Mouse (Mus musculus) hindbrain, embryonic 16.5 days (tissue): ENCODE data around the gene Rab40c. TPM values are rescaled to one million over a fixed set of nuclear protein-coding genes. Genes with fewer than 3 reads are reported as not detected.

Experiments used
- ATAC-seq: fragments of 200-750 bp; cut with Nextera tagmentation; 2 replicates; pipeline ENCODE4 v1.8.0; 2017; ENCODE audit warnings: moderate TSS enrichment, moderate library complexity
- H3K27ac ChIP-seq: fragments of 300-500 bp; sonication (generic); 2 replicates; pipeline ENCODE4 v1.5.1; 2014; ENCODE audit warnings: low read depth, mild to moderate bottlenecking, control low read depth, low read length, moderate library complexity
- H3K27me3 ChIP-seq: fragments of 300-500 bp; sonication (generic); replicated peaks from 2 replicates; pipeline ENCODE4 v1.6.1; 2014; ENCODE audit warnings: low read length; ENCODE audit not compliant: control insufficient read depth, insufficient read depth
- H3K36me3 ChIP-seq: fragments of 300-500 bp; sonication (generic); 2 replicates; pipeline ENCODE4 v1.6.1; 2014; ENCODE audit warnings: mild to moderate bottlenecking, low read length, moderate library complexity, mixed read lengths; ENCODE audit not compliant: control insufficient read depth, insufficient read depth
- H3K4me1 ChIP-seq: fragments of 300-500 bp; sonication (generic); 2 replicates; pipeline ENCODE4 v1.6.1; 2014; ENCODE audit warnings: low read depth, low read length; ENCODE audit not compliant: control insufficient read depth, insufficient read depth
- H3K4me2 ChIP-seq: fragments of 300-500 bp; sonication (generic); 2 replicates; pipeline ENCODE4 v1.6.1; 2014; ENCODE audit warnings: mild to moderate bottlenecking, low read length, control low read depth, moderate library complexity
- H3K4me3 ChIP-seq: fragments of 300-500 bp; sonication (generic); 2 replicates; pipeline ENCODE4 v1.5.1; 2014; ENCODE audit warnings: mild to moderate bottlenecking, low read length, control low read depth, moderate library complexity
- H3K9ac ChIP-seq: fragments of 300-500 bp; sonication (generic); 2 replicates; pipeline ENCODE4 v1.6.1; 2014; ENCODE audit warnings: low read depth, mild to moderate bottlenecking, control low read depth, low read length, moderate library complexity
- H3K9me3 ChIP-seq: fragments of 300-500 bp; sonication (generic); 2 replicates; pipeline ENCODE4 v1.6.1; 2014; ENCODE audit warnings: mild to moderate bottlenecking, low read length, moderate library complexity; ENCODE audit not compliant: control insufficient read depth
- WGBS: fragments of 180-500 bp; shearing (Covaris S2); extraction: QIAGEN DNeasy Blood & Tissue Kit; methylation state at CpG from one replicate; pipeline ENCODE4 v1.1.7; 2014; 5-methylcytosine and 5-hydroxymethylcytosine counted together
- polyA plus RNA-seq: library from polyadenylated mRNA; unstranded; fragments of >200 nt; fragmentation: Nextera tagmentation; extraction: Ambion mirVana; gene quantifications from 2 replicates; pipeline ENCODE4 v1.2.1, GENCODE M21; 2015

The Rab40c gene
- polyA plus RNA-seq, 1 experiment from 2014 or later = 49.5 TPM

- Histone ChIP-seq H3K27me3 (no peaks in the 10 kb centered on the region), H3K27ac (peak within 1 kb of the TSS; percentile 86), H3K9ac (peak within 1 kb of the TSS; percentile 77), H3K9me3 (no peaks in the 10 kb centered on the region), H3K4me2 (peak within 1 kb of the TSS; percentile 92), H3K4me1 (peaks cover 18% of the 10 kb centered on the region), H3K36me3 (no peaks in the 10 kb centered on the region), H3K4me3 (peak within 1 kb of the TSS; percentile 73)
- peak; percentile 96 for ATAC-seq
- WGBS = 4% methylated on average over 65 of the region's 65 CpGs
Measured at GRCm38 (mm10) chr17:25860832-25861703, 58.5 kb downstream of the Rab40c start, which contains the start of gene Wdr90. TSS of gene Wdr90 (minus strand) at chr17:25861501.

GRCm38 (mm10) chr17:25860229-25860628 is 59.3 kb downstream of the Rab40c start:
- Histone ChIP-seq H3K4me2 (no peak overlapping the region; the same call in 1 of the 2 replicates), H3K4me1 (peaks cover 18% of the 10 kb centered on the region), H3K9me3 (no peaks in the 10 kb centered on the region), H3K27me3 (no peaks in the 10 kb centered on the region), H3K9ac (no peak overlapping the region), H3K4me3 (no peak overlapping the region), H3K36me3 (peaks cover 3% of the 10 kb centered on the region; the same call in 1 of the 2 replicates), H3K27ac (no peak overlapping the region)
- 94% methylated on average over 6 of the region's 6 CpGs for WGBS
- no peak for ATAC-seq

- ATAC-seq = peak; percentile 95
- peaks cover 15% of the 10 kb centered on the region for H3K4me1 ChIP-seq
- no peaks in the 10 kb centered on the region for H3K9me3 ChIP-seq
- WGBS = 1% methylated on average over 21 of the region's 21 CpGs
- H3K4me2 ChIP-seq = peak within 1 kb of the TSS; percentile 95
- H3K36me3 ChIP-seq = peaks cover 36% of the 10 kb centered on the region
- peak within 1 kb of the TSS; percentile 87 for H3K9ac ChIP-seq
- peak within 1 kb of the TSS; percentile 87 for H3K4me3 ChIP-seq
- peak within 1 kb of the TSS; percentile 78 for H3K27ac ChIP-seq
- H3K27me3 ChIP-seq = no peaks in the 10 kb centered on the region
Measured at GRCm38 (mm10) chr17:25844396-25844901, 75.1 kb downstream of the Rab40c start, which contains the start of gene Rhot2. TSS of gene Rhot2 (minus strand) at chr17:25844851.

- peak overlapping the region; percentile 78 for H3K27ac ChIP-seq
- 3% methylated on average over 38 of the region's 38 CpGs for WGBS
- ATAC-seq = peak; percentile 59
- peak overlapping the region; percentile 95 for H3K4me2 ChIP-seq
- no peaks in the 10 kb centered on the region for H3K9me3 ChIP-seq
- peaks cover 43% of the 10 kb centered on the region for H3K36me3 ChIP-seq
- H3K4me3 ChIP-seq = peak overlapping the region; percentile 87
- H3K9ac ChIP-seq = peak overlapping the region; percentile 87
- peaks cover 15% of the 10 kb centered on the region for H3K4me1 ChIP-seq
- H3K27me3 ChIP-seq = no peaks in the 10 kb centered on the region
Measured at GRCm38 (mm10) chr17:25843636-25844395, 75.7 kb downstream of the Rab40c start.

GRCm38 (mm10) chr17:25843122-25843521 is 76.4 kb downstream of the Rab40c start:
- Histone ChIP-seq H3K4me1 (peaks cover 16% of the 10 kb centered on the region), H3K27ac (no peak overlapping the region), H3K9me3 (no peaks in the 10 kb centered on the region), H3K36me3 (peaks cover 40% of the 10 kb centered on the region), H3K27me3 (no peaks in the 10 kb centered on the region), H3K4me2 (peak overlapping the region; percentile 95), H3K9ac (no peak overlapping the region), H3K4me3 (peak overlapping the region; percentile 87; the same call in 1 of the 2 replicates)
- 88% methylated on average over 4 of the region's 4 CpGs for WGBS
- ATAC-seq = no peak

- WGBS = 80% methylated on average over 3 of the region's 3 CpGs
- no peak overlapping the region for H3K27ac ChIP-seq
- peaks cover 23% of the 10 kb centered on the region for H3K4me1 ChIP-seq
- H3K4me2 ChIP-seq = no peak overlapping the region
- H3K4me3 ChIP-seq = no peak overlapping the region
- no peaks in the 10 kb centered on the region for H3K27me3 ChIP-seq
- H3K36me3 ChIP-seq = peaks cover 40% of the 10 kb centered on the region
- ATAC-seq = no peak
- H3K9ac ChIP-seq = no peak overlapping the region
- no peaks in the 10 kb centered on the region for H3K9me3 ChIP-seq
Measured at GRCm38 (mm10) chr17:25842509-25842908, 77.0 kb downstream of the Rab40c start.

GRCm38 (mm10) chr17:25841117-25841880 is 78.2 kb downstream of the Rab40c start, which contains the start of gene Gm20683:
TSS of gene Gm20683 (minus strand) at chr17:25841763.
- peaks cover 40% of the 10 kb centered on the region for H3K36me3 ChIP-seq
- no peaks in the 10 kb centered on the region for H3K9me3 ChIP-seq
- H3K4me1 ChIP-seq = peaks cover 34% of the 10 kb centered on the region
- H3K9ac ChIP-seq = no peak within 1 kb of the TSS; the same call in 1 of the 2 replicates
- no peak within 1 kb of the TSS for H3K27ac ChIP-seq
- 96% methylated on average over 22 of the region's 22 CpGs for WGBS
- no peak within 1 kb of the TSS for H3K4me2 ChIP-seq
- no peak for ATAC-seq
- no peak within 1 kb of the TSS for H3K4me3 ChIP-seq
- no peaks in the 10 kb centered on the region for H3K27me3 ChIP-seq

GRCm38 (mm10) chr17:25840519-25840918 is 79.0 kb downstream of the Rab40c start:
- ATAC-seq = no peak
- Histone ChIP-seq H3K27me3 (no peaks in the 10 kb centered on the region), H3K27ac (no peak overlapping the region), H3K9ac (no peak overlapping the region), H3K36me3 (peaks cover 38% of the 10 kb centered on the region), H3K4me3 (no peak overlapping the region), H3K4me1 (peaks cover 42% of the 10 kb centered on the region), H3K9me3 (no peaks in the 10 kb centered on the region), H3K4me2 (no peak overlapping the region)
- 98% methylated on average over 6 of the region's 6 CpGs for WGBS
